Mouse (Mus musculus): ENCODE data around the gene Lpp.
A peak's percentile ranks its signal among the peaks of the same experiment; 100 is the strongest.

Lpp gene

GRCm38 (mm10) chr16:24737362-24738057, 344.2 kb downstream of the Lpp start:
- DNase-seq, result no peak

GRCm38 (mm10) chr16:24740714-24741113, 347.4 kb downstream of the Lpp start:
- DNase-seq, result no peak

GRCm38 (mm10) chr16:24749816-24750215, 356.5 kb downstream of the Lpp start:
- no peak for DNase-seq

GRCm38 (mm10) chr16:24756141-24756540, 362.8 kb downstream of the Lpp start:
- no peak for DNase-seq

- peak; percentile 2 for DNase-seq
Measured at GRCm38 (mm10) chr16:24766051-24766450, 372.7 kb downstream of the Lpp start.

- no peak for DNase-seq
Measured at GRCm38 (mm10) chr16:24766596-24766995, 373.3 kb downstream of the Lpp start.

- DNase-seq, result no peak
Measured at GRCm38 (mm10) chr16:24777053-24777452, 383.7 kb downstream of the Lpp start.

GRCm38 (mm10) chr16:24778432-24779274, 385.3 kb downstream of the Lpp start:
- no peak for DNase-seq

GRCm38 (mm10) chr16:24780545-24780944, 387.2 kb downstream of the Lpp start:
- DNase-seq, result no peak

GRCm38 (mm10) chr16:24781922-24782321, 388.6 kb downstream of the Lpp start:
- no peak for DNase-seq

GRCm38 (mm10) chr16:24785651-24786050, 392.3 kb downstream of the Lpp start:
- no peak for DNase-seq

GRCm38 (mm10) chr16:24788973-24789372, 395.7 kb downstream of the Lpp start:
- no peak for DNase-seq

- DNase-seq, result no peak
Measured at GRCm38 (mm10) chr16:24791387-24791786, 398.1 kb downstream of the Lpp start.

GRCm38 (mm10) chr16:24791984-24792383, 398.7 kb downstream of the Lpp start:
- no peak for DNase-seq

- DNase-seq, result no peak
Measured at GRCm38 (mm10) chr16:24792836-24793235, 399.5 kb downstream of the Lpp start.

GRCm38 (mm10) chr16:24794665-24795064, 401.4 kb downstream of the Lpp start:
- DNase-seq, result no peak

- no peak for DNase-seq
Measured at GRCm38 (mm10) chr16:24801355-24801754, 408.0 kb downstream of the Lpp start.

- no peak for DNase-seq
Measured at GRCm38 (mm10) chr16:24801780-24802179, 408.5 kb downstream of the Lpp start.

- DNase-seq, result no peak
Measured at GRCm38 (mm10) chr16:24806093-24806492, 412.8 kb downstream of the Lpp start.

GRCm38 (mm10) chr16:24807565-24807964, 414.3 kb downstream of the Lpp start:
- DNase-seq, result no peak

GRCm38 (mm10) chr16:24809811-24810210, 416.5 kb downstream of the Lpp start:
- no peak for DNase-seq

- DNase-seq, result no peak
Measured at GRCm38 (mm10) chr16:24816621-24817020, 423.3 kb downstream of the Lpp start.

- no peak for DNase-seq
Measured at GRCm38 (mm10) chr16:24817381-24817780, 424.1 kb downstream of the Lpp start.

GRCm38 (mm10) chr16:24819127-24819526, 425.8 kb downstream of the Lpp start:
- no peak for DNase-seq

Measured in kidney, adult 18-20 months (tissue).